Mouse (Mus musculus) small intestine, adult 2 months (tissue): ENCODE data around the gene Cobl.

Source experiments
- CTCF ChIP-seq: fragments of 200-500 bp; IDR thresholded peaks from 2 replicates; pipeline ENCODE4 v1.5.1; 2012; ENCODE audit warnings: low read depth, mild to moderate bottlenecking, control low read depth, inconsistent platforms, low read length, moderate library complexity, mixed read lengths; ENCODE audit not compliant: insufficient replicate concordance, insufficient read length; ENCODE audit errors: extremely low read depth
- POLR2A ChIP-seq: fragments of 200-500 bp; IDR thresholded peaks from 2 replicates; pipeline ENCODE4 v1.6.1; 2012; ENCODE audit warnings: low read depth, mild to moderate bottlenecking, control low read depth, inconsistent platforms, low read length, moderate library complexity

GRCm38 (mm10) chr11:12467217-12467616, 2.5 kb upstream of the Cobl start:
- TF ChIP-seq CTCF (no peak), POLR2A (no peak)
